Mouse (Mus musculus) heart, embryonic 10.5 days (tissue): ENCODE results near the gene Sox4. TPM values are rescaled to one million over a fixed set of nuclear protein-coding genes. Genes with fewer than 3 reads are reported as not detected.

ENCODE experiments used
- DNase-seq: peaks from one replicate; pipeline ENCODE4 v3.0.0-alpha.2; 2017; ENCODE audit warnings: low spot score
- H3K27ac ChIP-seq: fragments of 300-500 bp; sonication (generic); 2 replicates; pipeline ENCODE4 v1.5.1; 2016; ENCODE audit warnings: mild to moderate bottlenecking
- H3K27me3 ChIP-seq: fragments of 300-500 bp; sonication (generic); 2 replicates; pipeline ENCODE4 v1.6.1; 2016; ENCODE audit warnings: mild to moderate bottlenecking; ENCODE audit not compliant: poor library complexity, insufficient read depth, severe bottlenecking
- H3K36me3 ChIP-seq: fragments of 300-500 bp; sonication (generic); 2 replicates; pipeline ENCODE4 v1.6.1; 2016; ENCODE audit warnings: mild to moderate bottlenecking, moderate library complexity
- H3K4me1 ChIP-seq: fragments of 300-500 bp; sonication (generic); 2 replicates; pipeline ENCODE4 v1.6.1; 2016; ENCODE audit warnings: mild to moderate bottlenecking
- H3K4me3 ChIP-seq: fragments of 300-500 bp; sonication (generic); 2 replicates; pipeline ENCODE4 v1.5.1; 2016; ENCODE audit warnings: mild to moderate bottlenecking, moderate library complexity
- H3K9me3 ChIP-seq: fragments of 300-500 bp; sonication (generic); 2 replicates; pipeline ENCODE4 v1.6.1; 2016; ENCODE audit warnings: mild to moderate bottlenecking, moderate library complexity
- whole genome bisulfite sequencing: fragments of 180-500 bp; shearing (Covaris S2); methylation state at CpG from one replicate; pipeline ENCODE4 v1.1.7; 2016; 5-methylcytosine and 5-hydroxymethylcytosine counted together
- polyA plus RNA-seq: library from polyadenylated mRNA; unstranded; fragments of >200 nt; fragmentation: Nextera tagmentation; extraction: Ambion mirVana; gene quantifications from 2 replicates; pipeline ENCODE4 v1.2.1, GENCODE M21; 2016

Sox4 gene
- polyA plus RNA-seq, 1 experiment from 2014 or later: 51.9 TPM

GRCm38 (mm10) chr13:28952576-28953571 lies 639 bp downstream of the Sox4 start:
- no peaks in the 10 kb centered on the region for H3K9me3 ChIP-seq
- H3K27me3 ChIP-seq: no peaks in the 10 kb centered on the region
- peak overlapping the region; percentile 98 for H3K4me3 ChIP-seq
- peaks cover 4% of the 10 kb centered on the region; the same call in 1 of the 2 replicates for H3K36me3 ChIP-seq
- peak overlapping the region; percentile 98 for H3K27ac ChIP-seq
- under 1% methylated on average over 98 of the region's 98 CpGs for WGBS
- DNase-seq: peak; percentile 79
- peaks cover 16% of the 10 kb centered on the region for H3K4me1 ChIP-seq

GRCm38 (mm10) chr13:28951691-28952575 lies 1.6 kb downstream of the Sox4 start:
- peaks cover 12% of the 10 kb centered on the region for H3K4me1 ChIP-seq
- peak overlapping the region; percentile 98 for H3K27ac ChIP-seq
- H3K4me3 ChIP-seq: peak overlapping the region; percentile 98
- no peaks in the 10 kb centered on the region for H3K9me3 ChIP-seq
- H3K36me3 ChIP-seq: peaks cover 4% of the 10 kb centered on the region; the same call in 1 of the 2 replicates
- WGBS: under 1% methylated on average over 92 of the region's 92 CpGs
- H3K27me3 ChIP-seq: no peaks in the 10 kb centered on the region
- DNase-seq: peak; percentile 78

GRCm38 (mm10) chr13:28950623-28951491 lies 2.7 kb downstream of the Sox4 start:
- Histone ChIP-seq H3K27ac (peak overlapping the region; percentile 98), H3K9me3 (no peaks in the 10 kb centered on the region), H3K4me3 (peak overlapping the region; percentile 98), H3K27me3 (no peaks in the 10 kb centered on the region), H3K36me3 (peaks cover 4% of the 10 kb centered on the region; the same call in 1 of the 2 replicates), H3K4me1 (peaks cover 18% of the 10 kb centered on the region)
- DNase-seq: peak; percentile 84
- 1% methylated on average over 32 of the region's 32 CpGs for WGBS

- Histone ChIP-seq H3K27ac (peak overlapping the region; percentile 98), H3K36me3 (peaks cover 5% of the 10 kb centered on the region; the same call in 1 of the 2 replicates), H3K4me1 (peaks cover 20% of the 10 kb centered on the region), H3K9me3 (no peaks in the 10 kb centered on the region), H3K4me3 (peak overlapping the region; percentile 98), H3K27me3 (no peaks in the 10 kb centered on the region)
- DNase-seq: no peak
- WGBS: 0% methylated on average over 9 of the region's 9 CpGs
These were observed 3.3 kb downstream of the Sox4 start for GRCm38 (mm10) chr13:28950266-28950622.

GRCm38 (mm10) chr13:28949279-28949915 lies 4.1 kb downstream of the Sox4 start:
- Histone ChIP-seq H3K27me3 (no peaks in the 10 kb centered on the region), H3K27ac (peak overlapping the region; percentile 59; the same call in 1 of the 2 replicates), H3K36me3 (peaks cover 5% of the 10 kb centered on the region; the same call in 1 of the 2 replicates), H3K9me3 (no peaks in the 10 kb centered on the region), H3K4me3 (peak overlapping the region; percentile 98), H3K4me1 (peaks cover 20% of the 10 kb centered on the region)
- WGBS: 17% methylated on average over 11 of the region's 11 CpGs
- DNase-seq: no peak

- 6% methylated on average over 10 of the region's 10 CpGs for WGBS
These were observed 5.0 kb downstream of the Sox4 start for GRCm38 (mm10) chr13:28948541-28948940.

GRCm38 (mm10) chr13:28947740-28948441 lies 5.6 kb downstream of the Sox4 start:
- H3K4me1 ChIP-seq: peaks cover 20% of the 10 kb centered on the region
- peak overlapping the region; percentile 98; the same call in 1 of the 2 replicates for H3K4me3 ChIP-seq
- H3K9me3 ChIP-seq: no peaks in the 10 kb centered on the region
- H3K36me3 ChIP-seq: peaks cover 5% of the 10 kb centered on the region; the same call in 1 of the 2 replicates
- peak overlapping the region; percentile 69 for H3K27ac ChIP-seq
- DNase-seq: peak; percentile 1
- no peaks in the 10 kb centered on the region for H3K27me3 ChIP-seq
- WGBS: 32% methylated on average over 7 of the region's 7 CpGs

More at GRCm38 (mm10) chr13:28948541-28948940, 5.0 kb downstream of the Sox4 start:
- peak overlapping the region; percentile 98 for H3K4me3 ChIP-seq
- H3K27me3 ChIP-seq: no peaks in the 10 kb centered on the region
- H3K4me1 ChIP-seq: peaks cover 20% of the 10 kb centered on the region
- H3K36me3 ChIP-seq: peaks cover 5% of the 10 kb centered on the region; the same call in 1 of the 2 replicates
- DNase-seq: peak; percentile 79
- peak overlapping the region; percentile 69 for H3K27ac ChIP-seq
- H3K9me3 ChIP-seq: no peaks in the 10 kb centered on the region

- no peak overlapping the region for H3K27ac ChIP-seq
- no peak overlapping the region for H3K4me3 ChIP-seq
- no peaks in the 10 kb centered on the region for H3K9me3 ChIP-seq
- H3K27me3 ChIP-seq: no peaks in the 10 kb centered on the region
- WGBS: 36% methylated on average over 8 of the region's 8 CpGs
- DNase-seq: peak; percentile 50
- H3K4me1 ChIP-seq: peaks cover 25% of the 10 kb centered on the region
- peaks cover 4% of the 10 kb centered on the region; the same call in 1 of the 2 replicates for H3K36me3 ChIP-seq
These were observed 6.9 kb downstream of the Sox4 start for GRCm38 (mm10) chr13:28946565-28947135.

GRCm38 (mm10) chr13:28945681-28946080 lies 7.8 kb downstream of the Sox4 start:
- 76% methylated on average over 5 of the region's 5 CpGs for WGBS
- H3K27ac ChIP-seq: no peak overlapping the region
- peaks cover 25% of the 10 kb centered on the region for H3K4me1 ChIP-seq
- no peaks in the 10 kb centered on the region for H3K27me3 ChIP-seq
- DNase-seq: no peak
- H3K9me3 ChIP-seq: no peaks in the 10 kb centered on the region
- H3K4me3 ChIP-seq: no peak overlapping the region
- 0 out of 2 replicates have a peak, but pooled peaks cover 2% of the 10 kb centered on the region for H3K36me3 ChIP-seq

- Histone ChIP-seq H3K9me3 (no peaks in the 10 kb centered on the region), H3K27ac (no peak overlapping the region), H3K27me3 (no peaks in the 10 kb centered on the region), H3K4me3 (no peak overlapping the region), H3K36me3 (0 out of 2 replicates have a peak, but pooled peaks cover 2% of the 10 kb centered on the region), H3K4me1 (peaks cover 16% of the 10 kb centered on the region)
- 63% methylated on average over 4 of the region's 4 CpGs for WGBS
- no peak for DNase-seq
These were observed 10.6 kb downstream of the Sox4 start for GRCm38 (mm10) chr13:28942926-28943325.
